Mouse (Mus musculus) lung, postnatal 0 days (tissue): ENCODE measurements at regions not wholly inside any gene's neighbourhood (a gene's known extent, or its start where the extent isn't known, plus 50 kb on each side); places are given as distances from the start of the nearest gene placed in this dataset.

Experiments
- ATAC-seq: fragments of 200-750 bp; cut with Nextera tagmentation; 2 replicates; pipeline ENCODE4 v1.8.0; 2017; ENCODE audit warnings: moderate library complexity
- DNase-seq: peaks from one replicate; pipeline ENCODE4 v3.0.0-alpha.2; 2016; ENCODE audit warnings: low spot score
- H3K27ac ChIP-seq: fragments of 300-500 bp; sonication (generic); 2 replicates; pipeline ENCODE4 v1.5.1; 2014; ENCODE audit warnings: antibody characterized with exemption, mild to moderate bottlenecking, low read length, mixed read lengths
- H3K27me3 ChIP-seq: fragments of 300-500 bp; sonication (generic); replicated peaks from 2 replicates; pipeline ENCODE4 v1.6.1; 2014; ENCODE audit warnings: low read length, mixed read lengths; ENCODE audit not compliant: insufficient read depth
- H3K36me3 ChIP-seq: fragments of 300-500 bp; sonication (generic); 2 replicates; pipeline ENCODE4 v1.6.1; 2014; ENCODE audit warnings: low read length, mixed read lengths; ENCODE audit not compliant: insufficient read depth
- H3K4me1 ChIP-seq: fragments of 300-500 bp; sonication (generic); 2 replicates; pipeline ENCODE4 v1.6.1; 2014; ENCODE audit warnings: antibody characterized with exemption, low read depth, low read length, mixed read lengths; ENCODE audit not compliant: insufficient read depth
- H3K4me2 ChIP-seq: fragments of 300-500 bp; sonication (generic); replicated peaks from 2 replicates; pipeline ENCODE4 v1.6.1; 2014; ENCODE audit warnings: low read depth, mild to moderate bottlenecking, low read length, moderate library complexity, mixed read lengths
- H3K4me3 ChIP-seq: fragments of 300-500 bp; sonication (generic); 2 replicates; pipeline ENCODE4 v1.5.1; 2014; ENCODE audit warnings: low read depth, low read length
- H3K9ac ChIP-seq: fragments of 300-500 bp; sonication (generic); replicated peaks from 2 replicates; pipeline ENCODE4 v1.6.1; 2014; ENCODE audit warnings: low read depth, mild to moderate bottlenecking
- H3K9me3 ChIP-seq: fragments of 300-500 bp; sonication (generic); 2 replicates; pipeline ENCODE4 v1.6.1; 2016; ENCODE audit warnings: low read length, mixed read lengths
- CTCF ChIP-seq: IDR thresholded peaks from 2 replicates; pipeline ENCODE4 v1.5.1; 2016; ENCODE audit warnings: antibody characterized with exemption, mild to moderate bottlenecking
- EP300 ChIP-seq: IDR thresholded peaks from 2 replicates; pipeline ENCODE4 v1.6.1; 2016; ENCODE audit warnings: antibody characterized with exemption, mild to moderate bottlenecking, control low read depth
- WGBS: fragments of 180-500 bp; shearing (Covaris S2); extraction: QIAGEN DNeasy Blood & Tissue Kit; methylation state at CpG from one replicate; pipeline ENCODE4 v1.1.7; 2014; 5-methylcytosine and 5-hydroxymethylcytosine counted together

DNA sequence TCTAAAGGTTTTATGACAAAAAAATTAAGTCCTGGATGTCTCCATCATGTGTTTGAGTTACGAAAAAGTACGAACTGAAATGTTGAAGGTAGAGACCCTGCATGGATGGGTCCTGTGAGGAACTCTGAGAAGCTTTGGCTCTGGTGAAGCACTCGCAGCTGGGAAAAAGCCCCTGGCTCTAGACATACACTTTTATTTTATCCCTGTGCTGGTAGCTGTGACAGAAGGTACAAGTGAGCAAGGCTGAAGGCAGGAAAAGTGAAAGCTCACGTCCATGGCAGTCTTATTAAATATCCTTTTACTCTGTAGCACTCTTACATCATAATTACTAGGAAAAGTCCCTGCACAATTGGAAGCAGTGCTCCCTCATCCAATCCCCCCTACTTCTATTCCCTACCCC is 336.4 kb upstream of the Tmem161b start:
- TF ChIP-seq CTCF (no peak), EP300 (no peak)
- Histone ChIP-seq H3K9ac (no peak overlapping the region), H3K27me3 (no peaks in the 10 kb centered on the region), H3K36me3 (no peaks in the 10 kb centered on the region), H3K4me2 (no peak overlapping the region), H3K4me3 (no peak overlapping the region), H3K27ac (no peak overlapping the region), H3K4me1 (no peaks in the 10 kb centered on the region), H3K9me3 (no peaks in the 10 kb centered on the region)
- no peak for ATAC-seq
- WGBS: 70% methylated on average over 4 of the region's 4 CpGs
- no peak for DNase-seq

DNA sequence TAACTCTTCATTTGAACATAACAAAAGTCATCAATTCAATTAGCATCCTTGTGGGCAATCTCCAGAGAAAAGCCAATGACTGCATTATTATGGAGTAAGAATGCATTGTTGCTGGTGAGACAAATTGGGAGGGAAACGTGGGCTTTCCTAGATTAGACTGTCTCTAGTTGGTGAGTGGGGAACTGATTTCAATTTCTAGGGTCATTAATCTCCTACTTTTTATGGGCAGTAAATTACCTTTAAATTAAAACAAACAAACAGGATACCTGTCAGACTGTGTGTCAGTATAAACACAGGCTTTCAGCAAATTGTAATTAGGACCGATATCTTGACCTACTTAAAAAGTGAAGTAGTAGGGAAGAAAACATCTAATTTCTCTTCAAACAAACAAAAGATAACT is 307.4 kb upstream of the Tmem161b start:
- Histone ChIP-seq H3K27me3 (no peaks in the 10 kb centered on the region), H3K36me3 (no peaks in the 10 kb centered on the region), H3K9ac (no peak overlapping the region), H3K4me2 (no peak overlapping the region), H3K4me3 (no peak overlapping the region), H3K27ac (no peak overlapping the region), H3K9me3 (no peaks in the 10 kb centered on the region), H3K4me1 (no peaks in the 10 kb centered on the region)
- WGBS: 40% methylated on average over 2 of the region's 2 CpGs
- TF ChIP-seq EP300 (no peak), CTCF (no peak)
- DNase-seq: no peak
- no peak for ATAC-seq

DNA sequence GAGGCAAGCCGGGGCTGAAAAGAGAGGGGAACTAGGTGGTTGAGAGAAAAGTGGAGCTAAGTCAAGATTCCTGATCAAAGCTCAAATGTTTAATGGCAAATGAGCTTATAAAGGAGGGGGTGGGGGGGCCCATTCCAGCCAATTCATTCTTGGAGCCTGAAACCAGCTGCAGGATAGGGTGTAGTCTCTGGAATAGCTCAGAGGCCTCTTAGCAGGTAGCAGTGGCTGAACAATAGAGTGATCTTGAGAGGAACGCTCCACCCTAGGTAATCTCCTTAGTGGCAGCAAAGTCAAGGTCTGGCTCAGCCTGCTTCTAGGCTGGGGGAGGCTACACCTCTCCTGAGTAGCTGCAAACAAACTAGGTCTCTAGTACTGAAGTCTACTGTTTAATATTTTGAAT is 289.3 kb upstream of the Tmem161b start:
- TF ChIP-seq CTCF (no peak), EP300 (no peak)
- Histone ChIP-seq H3K4me2 (no peak overlapping the region), H3K9me3 (no peaks in the 10 kb centered on the region), H3K27me3 (no peaks in the 10 kb centered on the region), H3K4me1 (no peaks in the 10 kb centered on the region), H3K9ac (no peak overlapping the region), H3K27ac (no peak overlapping the region), H3K4me3 (no peak overlapping the region), H3K36me3 (no peaks in the 10 kb centered on the region)
- ATAC-seq (no peak), DNase-seq (no peak)
- 70% methylated on average over 2 of the region's 2 CpGs for WGBS

DNA sequence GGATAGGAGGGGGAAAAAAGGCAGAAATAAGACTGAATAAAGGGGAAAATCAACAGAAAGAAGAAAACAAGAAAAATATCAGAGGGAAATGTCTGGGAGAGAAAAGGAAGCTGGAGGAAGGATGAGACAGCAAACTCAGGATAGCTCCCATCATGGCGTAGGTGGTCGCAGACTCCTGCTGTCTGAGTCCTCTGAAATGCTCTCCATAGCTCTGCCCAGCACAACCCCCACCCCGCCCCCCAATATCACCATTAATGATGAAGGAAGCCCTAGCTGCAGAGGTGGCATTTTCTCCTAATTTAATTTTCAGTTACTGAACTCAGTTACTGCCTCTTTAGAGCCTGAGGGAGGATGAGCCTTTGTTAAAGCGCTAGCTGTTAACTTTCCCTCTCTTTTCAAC is 275.6 kb upstream of the Tmem161b start:
- Histone ChIP-seq H3K4me3 (no peak overlapping the region), H3K4me2 (no peak overlapping the region), H3K4me1 (no peaks in the 10 kb centered on the region), H3K27ac (no peak overlapping the region), H3K27me3 (no peaks in the 10 kb centered on the region), H3K9me3 (no peaks in the 10 kb centered on the region), H3K36me3 (no peaks in the 10 kb centered on the region), H3K9ac (no peak overlapping the region)
- TF ChIP-seq EP300 (no peak), CTCF (no peak)
- DNase-seq: no peak
- 76% methylated on average over 4 of the region's 4 CpGs for WGBS
- ATAC-seq: no peak

DNA sequence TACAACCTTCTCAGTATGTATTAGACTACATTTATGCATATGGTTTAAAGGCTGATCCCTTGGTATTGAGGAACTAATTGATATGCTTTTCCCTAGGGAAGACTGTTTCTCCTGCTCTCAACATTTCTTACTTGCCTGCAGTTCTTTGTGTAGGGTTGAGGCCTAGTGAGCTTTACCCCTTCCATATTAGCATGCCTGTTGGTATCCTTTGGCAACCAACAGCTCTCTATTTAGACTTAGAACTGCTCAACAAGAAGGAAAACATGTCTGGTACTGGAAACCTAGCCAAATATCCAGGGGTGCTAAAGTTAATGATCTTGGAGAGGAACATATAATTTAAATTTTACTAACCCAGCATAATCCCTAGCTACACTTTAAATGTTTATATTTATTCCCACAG is 270.9 kb upstream of the Tmem161b start:
- ATAC-seq (no peak), DNase-seq (no peak)
- Histone ChIP-seq H3K27ac (no peak overlapping the region), H3K4me2 (no peak overlapping the region), H3K4me1 (no peaks in the 10 kb centered on the region), H3K4me3 (no peak overlapping the region), H3K9ac (no peak overlapping the region), H3K9me3 (no peaks in the 10 kb centered on the region), H3K27me3 (no peaks in the 10 kb centered on the region), H3K36me3 (no peaks in the 10 kb centered on the region)
- TF ChIP-seq CTCF: no peak

DNA sequence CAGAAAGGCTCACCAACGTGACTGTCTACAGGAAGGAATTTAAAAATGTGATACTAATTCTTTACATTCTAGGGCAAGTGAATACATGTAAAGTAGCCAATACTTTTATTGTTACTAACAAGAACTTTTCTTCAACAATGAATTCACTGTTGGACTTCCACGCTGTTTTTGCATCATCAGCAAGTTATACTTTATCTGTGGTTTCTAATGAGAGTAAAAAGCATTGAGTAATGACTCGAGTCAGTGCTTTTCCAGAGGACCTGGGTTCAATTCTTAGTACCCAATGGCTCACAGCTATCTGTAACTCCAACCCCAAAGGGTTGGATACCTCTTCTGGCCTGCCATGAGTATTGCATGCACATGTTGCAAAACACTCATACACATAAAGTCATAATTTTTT is 270.3 kb upstream of the Tmem161b start:
- no peak overlapping the region for H3K27ac ChIP-seq
- ATAC-seq (no peak), DNase-seq (no peak)
- H3K4me1 ChIP-seq: no peaks in the 10 kb centered on the region
- WGBS: 68% methylated on average over 3 of the region's 3 CpGs
- no peak overlapping the region for H3K4me3 ChIP-seq
- no peaks in the 10 kb centered on the region for H3K27me3 ChIP-seq
- H3K9me3 ChIP-seq: no peaks in the 10 kb centered on the region
- TF ChIP-seq CTCF: no peak
- TF ChIP-seq EP300: no peak
- H3K4me2 ChIP-seq: no peak overlapping the region
- H3K9ac ChIP-seq: no peak overlapping the region
- no peaks in the 10 kb centered on the region for H3K36me3 ChIP-seq

DNA sequence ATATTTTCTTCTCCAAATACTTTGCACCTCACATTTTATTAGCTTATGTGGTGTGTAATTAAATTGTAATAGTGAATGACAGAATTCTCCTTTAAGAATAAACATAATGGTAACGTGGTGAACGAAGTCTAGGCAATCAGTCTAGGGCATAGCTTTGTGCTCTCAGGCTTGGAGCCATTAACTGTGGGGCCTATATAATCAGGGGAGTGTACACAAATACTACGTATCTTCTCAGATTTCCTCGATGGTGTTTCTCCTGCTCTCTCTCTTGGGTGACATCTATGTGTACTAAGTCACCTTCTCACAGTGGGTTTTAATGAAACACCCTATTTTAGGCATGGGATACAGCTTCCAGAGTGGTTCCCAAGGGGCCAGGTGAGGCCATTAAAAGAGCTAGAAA is 269.7 kb upstream of the Tmem161b start:
- 38% methylated on average over 4 of the region's 4 CpGs for WGBS

More for the DNA sequence above, 269.7 kb upstream of the Tmem161b start:
- Histone ChIP-seq H3K9me3 (no peaks in the 10 kb centered on the region), H3K4me2 (no peak overlapping the region), H3K9ac (no peak overlapping the region), H3K4me3 (no peak overlapping the region), H3K27ac (no peak overlapping the region), H3K36me3 (no peaks in the 10 kb centered on the region), H3K27me3 (no peaks in the 10 kb centered on the region), H3K4me1 (no peaks in the 10 kb centered on the region)
- no peak for ATAC-seq
- no peak for DNase-seq
- TF ChIP-seq EP300: no peak
- no peak for TF ChIP-seq CTCF
